Mouse (Mus musculus): ENCODE data around the gene Bag6. TPM values are rescaled to one million over a fixed set of nuclear protein-coding genes. Genes with fewer than 3 reads are reported as not detected.
"Not testable (repeated sequence)": the region's sequence is repeated elsewhere in the genome, so short reads cannot be mapped to it uniquely, and the experiment has no call there.

The Bag6 gene
- polyA plus RNA-seq, 1 experiment from 2014 or later: 37.4 TPM

- Histone ChIP-seq H3K4me3 (ENCODE audit: low read depth, low read length) (peak within 1 kb of the TSS; percentile 86), H3K36me3 (ENCODE audit: control insufficient read depth, insufficient read depth) (peaks cover 25% of the 10 kb centered on the region), H3K27ac (ENCODE audit: low read depth, low read length) (peak within 1 kb of the TSS; percentile 89), H3K4me2 (replicated peaks; ENCODE audit: low read depth) (peak within 1 kb of the TSS; percentile 92), H3K4me1 (replicated peaks; ENCODE audit: control insufficient read depth, insufficient read depth, low read length) (peaks cover 6% of the 10 kb centered on the region; the same call in 1 of the 2 replicates), H3K27me3 (replicated peaks; ENCODE audit: control insufficient read depth, insufficient read depth, low read length) (no peaks in the 10 kb centered on the region), H3K9ac (ENCODE audit: low read depth, low read length) (peak within 1 kb of the TSS; percentile 84), H3K9me3 (ENCODE audit: control insufficient read depth) (no peaks in the 10 kb centered on the region)
- no peak for ATAC-seq
- WGBS: under 1% methylated on average over 19 of the region's 19 CpGs
- TF ChIP-seq CTCF (IDR thresholded peaks at IDR 0.05; ENCODE audit: low read depth): peak; percentile 62
Observed at GRCm38 (mm10) chr17:35121871-35122303, 13.1 kb upstream of the Bag6 start, which contains the start of gene Csnk2b. Gene Csnk2b, minus strand, starts transcription at chr17:35122053.

- H3K9ac ChIP-seq (ENCODE audit: low read depth, low read length); H3K27me3 ChIP-seq (replicated peaks; ENCODE audit: control insufficient read depth, insufficient read depth, low read length); ATAC-seq; H3K9me3 ChIP-seq (ENCODE audit: control insufficient read depth); H3K4me1 ChIP-seq (replicated peaks; ENCODE audit: control insufficient read depth, insufficient read depth, low read length); H3K4me3 ChIP-seq (ENCODE audit: low read depth, low read length); H3K27ac ChIP-seq (ENCODE audit: low read depth, low read length); H3K4me2 ChIP-seq (replicated peaks; ENCODE audit: low read depth): not testable (repeated sequence)
- 91% methylated on average over 9 of the region's 9 CpGs for WGBS
- H3K36me3 ChIP-seq (ENCODE audit: control insufficient read depth, insufficient read depth): peaks cover 22% of the 10 kb centered on the region; the same call in 1 of the 2 replicates
Observed at GRCm38 (mm10) chr17:35123287-35123686, 11.7 kb upstream of the Bag6 start.

GRCm38 (mm10) chr17:35124261-35124896 is 10.6 kb upstream of the Bag6 start:
- peak; percentile 42 for ATAC-seq
- peak overlapping the region; percentile 91 for H3K27ac ChIP-seq (ENCODE audit: low read depth, low read length)
- WGBS: 64% methylated on average over 12 of the region's 12 CpGs
- H3K4me3 ChIP-seq (ENCODE audit: low read depth, low read length); H3K27me3 ChIP-seq (replicated peaks; ENCODE audit: control insufficient read depth, insufficient read depth, low read length); H3K4me2 ChIP-seq (replicated peaks; ENCODE audit: low read depth); H3K9me3 ChIP-seq (ENCODE audit: control insufficient read depth); H3K9ac ChIP-seq (ENCODE audit: low read depth, low read length); H3K4me1 ChIP-seq (replicated peaks; ENCODE audit: control insufficient read depth, insufficient read depth, low read length): not testable (repeated sequence)
- peaks cover 23% of the 10 kb centered on the region; the same call in 1 of the 2 replicates for H3K36me3 ChIP-seq (ENCODE audit: control insufficient read depth, insufficient read depth)

DNA sequence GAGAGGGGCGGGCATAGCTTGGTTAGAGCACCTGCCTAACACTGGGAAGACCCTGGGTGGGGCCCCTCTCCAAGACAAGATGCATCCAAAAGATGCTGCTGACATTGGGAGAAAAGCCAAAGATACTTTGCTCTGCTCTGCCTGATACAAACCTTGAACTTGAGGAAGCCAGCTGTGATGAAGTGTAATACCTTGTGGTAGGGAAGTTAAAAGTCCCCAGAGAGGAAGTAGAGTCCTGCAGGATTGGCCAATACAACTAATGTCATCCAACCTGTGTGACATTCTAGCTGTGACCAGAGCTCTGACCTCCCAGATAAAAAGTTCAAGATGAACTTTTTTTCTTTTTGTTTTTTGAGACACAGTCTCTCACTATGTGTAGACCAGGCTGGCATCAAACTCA is 9.9 kb upstream of the Bag6 start:
- ATAC-seq: no peak
- no peak for TF ChIP-seq CTCF (IDR thresholded peaks at IDR 0.05; ENCODE audit: low read depth)
- WGBS: 96% methylated on average over 1 of the region's 1 CpGs
- Histone ChIP-seq H3K27ac (ENCODE audit: low read depth, low read length) (peak overlapping the region; percentile 91), H3K4me1 (replicated peaks; ENCODE audit: control insufficient read depth, insufficient read depth, low read length) (peaks cover 6% of the 10 kb centered on the region; the same call in 1 of the 2 replicates), H3K36me3 (ENCODE audit: control insufficient read depth, insufficient read depth) (peaks cover 25% of the 10 kb centered on the region; the same call in 1 of the 2 replicates), H3K27me3 (replicated peaks; ENCODE audit: control insufficient read depth, insufficient read depth, low read length) (no peaks in the 10 kb centered on the region), H3K4me3 (ENCODE audit: low read depth, low read length) (no peak overlapping the region), H3K9me3 (ENCODE audit: control insufficient read depth) (no peaks in the 10 kb centered on the region), H3K4me2 (replicated peaks; ENCODE audit: low read depth) (peak overlapping the region; percentile 84), H3K9ac (ENCODE audit: low read depth, low read length) (peak overlapping the region; percentile 78; the same call in 1 of the 2 replicates)

- Histone ChIP-seq H3K27ac (ENCODE audit: low read depth, low read length) (peak overlapping the region; percentile 91), H3K9ac (ENCODE audit: low read depth, low read length) (peak overlapping the region; percentile 78), H3K36me3 (ENCODE audit: control insufficient read depth, insufficient read depth) (peaks cover 26% of the 10 kb centered on the region; the same call in 1 of the 2 replicates), H3K4me2 (replicated peaks; ENCODE audit: low read depth) (peak overlapping the region; percentile 84), H3K27me3 (replicated peaks; ENCODE audit: control insufficient read depth, insufficient read depth, low read length) (no peaks in the 10 kb centered on the region), H3K4me3 (ENCODE audit: low read depth, low read length) (peak overlapping the region; percentile 60), H3K4me1 (replicated peaks; ENCODE audit: control insufficient read depth, insufficient read depth, low read length) (peaks cover 6% of the 10 kb centered on the region; the same call in 1 of the 2 replicates), H3K9me3 (ENCODE audit: control insufficient read depth) (no peaks in the 10 kb centered on the region)
- peak; percentile 3; the same call in 1 of the 2 replicates for ATAC-seq
- no peak for TF ChIP-seq CTCF (IDR thresholded peaks at IDR 0.05; ENCODE audit: low read depth)
- 9% methylated on average over 6 of the region's 6 CpGs for WGBS
Observed at GRCm38 (mm10) chr17:35125578-35125977, 9.4 kb upstream of the Bag6 start.

DNA sequence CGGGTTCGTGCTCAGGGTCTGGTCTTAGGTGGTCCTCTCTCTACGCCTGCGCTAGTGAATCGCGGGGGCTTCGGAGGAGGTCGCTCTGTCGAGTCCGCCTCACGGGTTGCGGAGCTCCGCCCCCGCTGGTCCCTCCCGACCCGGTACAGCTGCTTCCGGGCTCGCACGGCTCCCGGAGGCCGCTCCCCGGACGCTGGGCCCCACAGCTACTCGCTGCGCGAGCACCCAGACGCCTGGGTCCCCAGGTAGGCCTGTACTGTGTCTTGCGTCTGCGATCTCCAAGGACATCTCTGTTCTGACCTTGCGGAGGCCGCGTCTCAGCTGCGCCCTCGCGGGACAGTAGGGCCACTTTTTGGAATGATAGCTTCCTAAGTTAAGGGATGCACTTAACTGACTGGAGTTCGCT is 8.8 kb upstream of the Bag6 start, which contains the start of gene D17H6S53E:
TSS of gene D17H6S53E (plus strand) at position 168 of the 406 bp plus-strand sequence.
- H3K27ac ChIP-seq (ENCODE audit: low read depth, low read length): peak within 1 kb of the TSS; percentile 91
- peaks cover 6% of the 10 kb centered on the region; the same call in 1 of the 2 replicates for H3K4me1 ChIP-seq (replicated peaks; ENCODE audit: control insufficient read depth, insufficient read depth, low read length)
- H3K9me3 ChIP-seq (ENCODE audit: control insufficient read depth): no peaks in the 10 kb centered on the region
- ATAC-seq: peak; percentile 59
- peak; percentile 20 for TF ChIP-seq CTCF (IDR thresholded peaks at IDR 0.05; ENCODE audit: low read depth)
- peak within 1 kb of the TSS; percentile 84 for H3K4me2 ChIP-seq (replicated peaks; ENCODE audit: low read depth)
- peaks cover 26% of the 10 kb centered on the region; the same call in 1 of the 2 replicates for H3K36me3 ChIP-seq (ENCODE audit: control insufficient read depth, insufficient read depth)
- WGBS: under 1% methylated on average over 36 of the region's 36 CpGs
- no peaks in the 10 kb centered on the region for H3K27me3 ChIP-seq (replicated peaks; ENCODE audit: control insufficient read depth, insufficient read depth, low read length)
- peak within 1 kb of the TSS; percentile 78 for H3K9ac ChIP-seq (ENCODE audit: low read depth, low read length)
- H3K4me3 ChIP-seq (ENCODE audit: low read depth, low read length): peak within 1 kb of the TSS; percentile 60

Measured in intestine, postnatal 0 days (tissue).